Mouse (Mus musculus): ENCODE data around the gene Ccne1. TPM values are rescaled to one million over a fixed set of nuclear protein-coding genes. Genes with fewer than 3 reads are reported as not detected.
A peak's percentile ranks its signal among the peaks of the same experiment; 100 is the strongest.
"Not testable (repeated sequence)": the region's sequence is repeated elsewhere in the genome, so short reads cannot be mapped to it uniquely, and the experiment has no call there.

Gene Ccne1
- polyA plus RNA-seq (2012; rRNA removed) = 8.2 and 9.2 TPM in 2 replicates

- DNase-seq (ENCODE audit: low read depth, low spot score) = peak; percentile 79
- under 1% methylated on average over 98 of the region's 102 CpGs for WGBS
These were observed at the start of gene Ccne1 for GRCm38 (mm10) chr7:38107371-38108259. Gene Ccne1, minus strand, starts transcription at chr7:38107534.

- 75% methylated on average over 5 of the region's 5 CpGs for WGBS
- no peak for DNase-seq (ENCODE audit: low read depth, low spot score)
These were observed 48.5 kb upstream of the Ccne1 start for GRCm38 (mm10) chr7:38155829-38156228.

- no peak for DNase-seq (ENCODE audit: low read depth, low spot score)
- 76% methylated on average over 3 of the region's 3 CpGs for WGBS
These were observed 45.2 kb upstream of the Ccne1 start for GRCm38 (mm10) chr7:38152571-38152970.

- WGBS = 60% methylated on average over 14 of the region's 14 CpGs
- DNase-seq (ENCODE audit: low read depth, low spot score) = no peak
These were observed 44.5 kb upstream of the Ccne1 start for GRCm38 (mm10) chr7:38151706-38152312.

- 89% methylated on average over 6 of the region's 6 CpGs for whole genome bisulfite sequencing
- DNase-seq (ENCODE audit: low read depth, low spot score) = no peak
These were observed 40.1 kb upstream of the Ccne1 start for GRCm38 (mm10) chr7:38147477-38147876.

GRCm38 (mm10) chr7:38141747-38142545 lies 34.6 kb upstream of the Ccne1 start:
- WGBS = 58% methylated on average over 13 of the region's 13 CpGs
- DNase-seq (ENCODE audit: low read depth, low spot score) = peak; percentile 42

GRCm38 (mm10) chr7:38140324-38140723 lies 33.0 kb upstream of the Ccne1 start:
- WGBS = 42% methylated on average over 9 of the region's 9 CpGs
- DNase-seq (ENCODE audit: low read depth, low spot score) = no peak

GRCm38 (mm10) chr7:38134471-38134870 lies 27.1 kb upstream of the Ccne1 start:
- DNase-seq (ENCODE audit: low read depth, low spot score) = no peak
- 88% methylated on average over 5 of the region's 5 CpGs for WGBS

- 33% methylated on average over 5 of the region's 5 CpGs for whole genome bisulfite sequencing
- DNase-seq (ENCODE audit: low read depth, low spot score) = no peak
These were observed 23.9 kb upstream of the Ccne1 start for GRCm38 (mm10) chr7:38131186-38131585.

GRCm38 (mm10) chr7:38129986-38130729 lies 22.8 kb upstream of the Ccne1 start:
- 64% methylated on average over 26 of the region's 26 CpGs for WGBS
- no peak for DNase-seq (ENCODE audit: low read depth, low spot score)

GRCm38 (mm10) chr7:38129491-38129890 lies 22.2 kb upstream of the Ccne1 start:
- 74% methylated on average over 6 of the region's 6 CpGs for WGBS
- DNase-seq (ENCODE audit: low read depth, low spot score) = no peak

GRCm38 (mm10) chr7:38128256-38128655 lies 20.9 kb upstream of the Ccne1 start:
- not testable (repeated sequence) for DNase-seq (ENCODE audit: low read depth, low spot score)
- WGBS = 41% methylated on average over 5 of the region's 5 CpGs

GRCm38 (mm10) chr7:38125565-38126159 lies 18.3 kb upstream of the Ccne1 start:
- WGBS = 81% methylated on average over 12 of the region's 12 CpGs
- DNase-seq (ENCODE audit: low read depth, low spot score) = no peak

GRCm38 (mm10) chr7:38124164-38124563 lies 16.8 kb upstream of the Ccne1 start:
- 93% methylated on average over 2 of the region's 2 CpGs for WGBS

GRCm38 (mm10) chr7:38118594-38118993 lies 11.3 kb upstream of the Ccne1 start:
- WGBS = 3% methylated on average over 1 of the region's 1 CpGs

More at GRCm38 (mm10) chr7:38124164-38124563, 16.8 kb upstream of the Ccne1 start:
- not testable (repeated sequence) for DNase-seq (ENCODE audit: low read depth, low spot score)

GRCm38 (mm10) chr7:38112451-38112850 lies 5.1 kb upstream of the Ccne1 start:
- no peak for DNase-seq (ENCODE audit: low read depth, low spot score)
- WGBS = 85% methylated on average over 9 of the region's 9 CpGs

More at GRCm38 (mm10) chr7:38118594-38118993, 11.3 kb upstream of the Ccne1 start:
- DNase-seq (ENCODE audit: low read depth, low spot score) = no peak

GRCm38 (mm10) chr7:38111996-38112395 lies 4.7 kb upstream of the Ccne1 start:
- 46% methylated on average over 3 of the region's 3 CpGs for WGBS
- no peak for DNase-seq (ENCODE audit: low read depth, low spot score)

- no peak for DNase-seq (ENCODE audit: low read depth, low spot score)
- 53% methylated on average over 10 of the region's 10 CpGs for WGBS
These were observed 912 bp upstream of the Ccne1 start for GRCm38 (mm10) chr7:38108260-38108632.

- DNase-seq (ENCODE audit: low read depth, low spot score) = no peak
- WGBS = under 1% methylated on average over 47 of the region's 47 CpGs
These were observed 523 bp downstream of the Ccne1 start for GRCm38 (mm10) chr7:38106711-38107311.
